Mouse (Mus musculus): ENCODE measurements around the gene Bach1. TPM values are rescaled to one million over a fixed set of nuclear protein-coding genes. Genes with fewer than 3 reads are reported as not detected.

Gene Bach1
- polyA plus RNA-seq, 2 experiments, result 13.3 to 16.1 TPM

- Histone ChIP-seq H3K27ac (replicated peaks; ENCODE audit: low read depth, low read length) (no peak overlapping the region), H3K9ac (ENCODE audit: low read depth, low read length, severe bottlenecking) (no peak overlapping the region)
- 66% methylated on average over 8 of the region's 8 CpGs for WGBS
Observed at GRCm38 (mm10) chr16:87689225-87689624, 9.5 kb upstream of the Bach1 start.

GRCm38 (mm10) chr16:87690506-87690905, 8.2 kb upstream of the Bach1 start:
- no peak overlapping the region for H3K9ac ChIP-seq (ENCODE audit: low read depth, low read length, severe bottlenecking)
- 92% methylated on average over 4 of the region's 4 CpGs for WGBS
- DNase-seq (ENCODE audit: low spot score), result no peak
- no peaks in the 10 kb centered on the region for H3K36me3 ChIP-seq (ENCODE audit: control insufficient read depth, insufficient read depth, low read length)
- TF ChIP-seq POLR2A (IDR thresholded peaks at IDR 0.05; ENCODE audit: borderline replicate concordance, extremely low read depth, insufficient read depth, insufficient read length), result no peak
- no peaks in the 10 kb centered on the region for H3K4me1 ChIP-seq (ENCODE audit: control insufficient read depth, insufficient read depth, low read length)
- H3K4me2 ChIP-seq (replicated peaks; ENCODE audit: low read depth, low read length, severe bottlenecking), result no peak overlapping the region
- no peaks in the 10 kb centered on the region for H3K9me3 ChIP-seq (ENCODE audit: control insufficient read depth, low read length)
- ATAC-seq (ENCODE audit: low FRiP score, low read depth), result no peak
- no peaks in the 10 kb centered on the region for H3K27me3 ChIP-seq (ENCODE audit: control insufficient read depth, insufficient read depth, low read length)
- H3K4me3 ChIP-seq (replicated peaks; ENCODE audit: low read length), result no peak overlapping the region
- H3K27ac ChIP-seq (replicated peaks; ENCODE audit: low read depth, low read length), result no peak overlapping the region

More at GRCm38 (mm10) chr16:87689225-87689624, 9.5 kb upstream of the Bach1 start:
- no peak for ATAC-seq (ENCODE audit: low FRiP score, low read depth)
- Histone ChIP-seq H3K27me3 (ENCODE audit: control insufficient read depth, insufficient read depth, low read length) (no peaks in the 10 kb centered on the region), H3K4me1 (ENCODE audit: control insufficient read depth, insufficient read depth, low read length) (no peaks in the 10 kb centered on the region), H3K36me3 (ENCODE audit: control insufficient read depth, insufficient read depth, low read length) (no peaks in the 10 kb centered on the region), H3K9me3 (ENCODE audit: control insufficient read depth, low read length) (no peaks in the 10 kb centered on the region), H3K4me3 (replicated peaks; ENCODE audit: low read length) (no peak overlapping the region), H3K4me2 (replicated peaks; ENCODE audit: low read depth, low read length, severe bottlenecking) (no peak overlapping the region)
- no peak for TF ChIP-seq POLR2A (IDR thresholded peaks at IDR 0.05; ENCODE audit: borderline replicate concordance, extremely low read depth, insufficient read depth, insufficient read length)
- DNase-seq (ENCODE audit: low spot score), result peak; percentile 21

- TF ChIP-seq POLR2A (IDR thresholded peaks at IDR 0.05; ENCODE audit: borderline replicate concordance, extremely low read depth, insufficient read depth, insufficient read length), result no peak
- WGBS, result 88% methylated on average over 4 of the region's 4 CpGs
Observed at GRCm38 (mm10) chr16:87691102-87691501, 7.6 kb upstream of the Bach1 start.

GRCm38 (mm10) chr16:87692591-87692990, 6.2 kb upstream of the Bach1 start:
- no peaks in the 10 kb centered on the region for H3K27me3 ChIP-seq (ENCODE audit: control insufficient read depth, insufficient read depth, low read length)
- no peak overlapping the region for H3K9ac ChIP-seq (ENCODE audit: low read depth, low read length, severe bottlenecking)
- H3K4me3 ChIP-seq (replicated peaks; ENCODE audit: low read length), result no peak overlapping the region
- ATAC-seq (ENCODE audit: low FRiP score, low read depth), result no peak
- H3K4me1 ChIP-seq (ENCODE audit: control insufficient read depth, insufficient read depth, low read length), result no peaks in the 10 kb centered on the region
- 96% methylated on average over 2 of the region's 2 CpGs for WGBS
- TF ChIP-seq POLR2A (IDR thresholded peaks at IDR 0.05; ENCODE audit: borderline replicate concordance, extremely low read depth, insufficient read depth, insufficient read length), result no peak
- H3K36me3 ChIP-seq (ENCODE audit: control insufficient read depth, insufficient read depth, low read length), result no peaks in the 10 kb centered on the region
- H3K27ac ChIP-seq (replicated peaks; ENCODE audit: low read depth, low read length), result no peak overlapping the region
- H3K9me3 ChIP-seq (ENCODE audit: control insufficient read depth, low read length), result no peaks in the 10 kb centered on the region
- H3K4me2 ChIP-seq (replicated peaks; ENCODE audit: low read depth, low read length, severe bottlenecking), result no peak overlapping the region
- no peak for DNase-seq (ENCODE audit: low spot score)

More at GRCm38 (mm10) chr16:87691102-87691501, 7.6 kb upstream of the Bach1 start:
- H3K9ac ChIP-seq (ENCODE audit: low read depth, low read length, severe bottlenecking), result no peak overlapping the region
- no peak for ATAC-seq (ENCODE audit: low FRiP score, low read depth)
- H3K4me2 ChIP-seq (replicated peaks; ENCODE audit: low read depth, low read length, severe bottlenecking), result no peak overlapping the region
- H3K36me3 ChIP-seq (ENCODE audit: control insufficient read depth, insufficient read depth, low read length), result no peaks in the 10 kb centered on the region
- no peaks in the 10 kb centered on the region for H3K4me1 ChIP-seq (ENCODE audit: control insufficient read depth, insufficient read depth, low read length)
- H3K27ac ChIP-seq (replicated peaks; ENCODE audit: low read depth, low read length), result no peak overlapping the region
- H3K27me3 ChIP-seq (ENCODE audit: control insufficient read depth, insufficient read depth, low read length), result no peaks in the 10 kb centered on the region
- H3K9me3 ChIP-seq (ENCODE audit: control insufficient read depth, low read length), result no peaks in the 10 kb centered on the region
- H3K4me3 ChIP-seq (replicated peaks; ENCODE audit: low read length), result no peak overlapping the region
- no peak for DNase-seq (ENCODE audit: low spot score)

- H3K4me1 ChIP-seq (ENCODE audit: control insufficient read depth, insufficient read depth, low read length), result peaks cover 7% of the 10 kb centered on the region
- ATAC-seq (ENCODE audit: low FRiP score, low read depth), result no peak
- H3K9ac ChIP-seq (ENCODE audit: low read depth, low read length, severe bottlenecking), result no peak overlapping the region
- no peaks in the 10 kb centered on the region for H3K27me3 ChIP-seq (ENCODE audit: control insufficient read depth, insufficient read depth, low read length)
- no peak for DNase-seq (ENCODE audit: low spot score)
- H3K36me3 ChIP-seq (ENCODE audit: control insufficient read depth, insufficient read depth, low read length), result no peaks in the 10 kb centered on the region
- H3K4me2 ChIP-seq (replicated peaks; ENCODE audit: low read depth, low read length, severe bottlenecking), result peak overlapping the region; percentile 75
- H3K27ac ChIP-seq (replicated peaks; ENCODE audit: low read depth, low read length), result no peak overlapping the region
- WGBS, result 44% methylated on average over 16 of the region's 16 CpGs
- H3K4me3 ChIP-seq (replicated peaks; ENCODE audit: low read length), result peak overlapping the region; percentile 84
- TF ChIP-seq POLR2A (IDR thresholded peaks at IDR 0.05; ENCODE audit: borderline replicate concordance, extremely low read depth, insufficient read depth, insufficient read length), result no peak
- no peaks in the 10 kb centered on the region for H3K9me3 ChIP-seq (ENCODE audit: control insufficient read depth, low read length)
Observed at GRCm38 (mm10) chr16:87697707-87698365, 909 bp upstream of the Bach1 start.
